In genomic region chr2:163152340-163153033, GRCm38 (mm10) we compare ENCODE assay signal across 9 mouse cellular contexts. TPM values are rescaled to one million over a fixed set of nuclear protein-coding genes. Genes with fewer than 3 reads are reported as not detected.
DNase-seq lines count a peak whose midpoint lies in the region.
"Had no signal": no experiment of that assay in that cellular context is flagged by ENCODE, and none has a peak within 500 bp of the region (broad histone marks: within the 10 kb centered on the region; RNA-seq: fewer than 3 reads in every experiment).

No protein-coding gene starts in this region.

- peak; percentile 27 for DNase-seq in adrenal gland, adult 2 months
- DNase-seq in adrenal gland, adult 18-20 months (ENCODE audit: low spot score in 2 of 2): no peak
- DNase-seq in cerebellum, postnatal 14 days: peak; percentile 85 to 93
- peak; percentile 71 to 77 for DNase-seq in frontal cortex, postnatal 14 days (ENCODE audit: low spot score in 2 of 2)
- peak; percentile 36 to 92 for DNase-seq in left cerebral cortex, adult 9 months (ENCODE audit: low spot score in 2 of 2)
- peak; percentile 43 for DNase-seq in retina, postnatal 7 days (ENCODE audit: low read depth, low spot score)
- DNase-seq in urinary bladder, postnatal 10 days (ENCODE audit: low spot score): no peak
- DNase-seq in B cell, adult 2 months: no peak
- DNase-seq: liver, embryonic 13.5 days had no signal

RNA-seq across cellular contexts. Expression of gene Tox2, which starts 50.4 kb away (rescaled TPM):
- 1 to 10 TPM; 4.0 to 7.4 TPM for total RNA-seq in adrenal gland, adult 2 months (2021)
- 8.0 and 32.8 TPM in 2 replicates for polyA plus RNA-seq in adrenal gland, adult 2 months (2012; rRNA removed)
- total RNA-seq in adrenal gland, adult 18-20 months (2021): 10 to 100 TPM in 1 of 2 experiments, 1 to 10 TPM in 1; 4.1 to 24.2 TPM

Comparison
In these comparisons a context has a peak if more than half of its experiments do, and no peak if none do; other contexts are left out.
1. DNase-seq: peak in adrenal gland, adult 2 months (single experiment), cerebellum, postnatal 14 days (2 of 2), frontal cortex, postnatal 14 days (2 of 2), left cerebral cortex, adult 9 months (2 of 2) and retina, postnatal 7 days (single experiment); none in adrenal gland, adult 18-20 months (0 of 2), urinary bladder, postnatal 10 days (single experiment) and B cell, adult 2 months (0 of 2).